Mouse (Mus musculus) gastrocnemius, adult 2 months (tissue): ENCODE data around the gene Bank1. TPM values are rescaled to one million over a fixed set of nuclear protein-coding genes. Genes with fewer than 3 reads are reported as not detected.

Experiments used
- DNase-seq: peaks from one replicate; pipeline ENCODE4 v3.0.0; 2022
- H3K27ac ChIP-seq: fragments of 200-600 bp; 2 replicates; pipeline ENCODE4 v1.8.1; 2022; ENCODE audit warnings: mild to moderate bottlenecking
- H3K4me3 ChIP-seq: fragments of 200-600 bp; 2 replicates; pipeline ENCODE4 v1.8.1; 2022; ENCODE audit warnings: mild to moderate bottlenecking, moderate library complexity
- CTCF ChIP-seq: fragments of 200-600 bp; IDR thresholded peaks from 2 replicates; pipeline ENCODE4 v1.8.1; 2022; ENCODE audit warnings: antibody characterized with exemption, mild to moderate bottlenecking, moderate library complexity
- intact Hi-C: fragments of 180-260 bp; cut with DNase I; formaldehyde crosslinking; loops from one replicate; pipeline ENCODE4 v1.15.1; 2025
- total RNA-seq, 2 experiments: library from RNA; stranded (reverse); gene quantifications; 2 replicates each; pipeline ENCODE4 v1.2.3; 2021

Gene Bank1
- total RNA-seq, 2 experiments from 2014 or later, result 0.20 to 0.22 TPM

DNA sequence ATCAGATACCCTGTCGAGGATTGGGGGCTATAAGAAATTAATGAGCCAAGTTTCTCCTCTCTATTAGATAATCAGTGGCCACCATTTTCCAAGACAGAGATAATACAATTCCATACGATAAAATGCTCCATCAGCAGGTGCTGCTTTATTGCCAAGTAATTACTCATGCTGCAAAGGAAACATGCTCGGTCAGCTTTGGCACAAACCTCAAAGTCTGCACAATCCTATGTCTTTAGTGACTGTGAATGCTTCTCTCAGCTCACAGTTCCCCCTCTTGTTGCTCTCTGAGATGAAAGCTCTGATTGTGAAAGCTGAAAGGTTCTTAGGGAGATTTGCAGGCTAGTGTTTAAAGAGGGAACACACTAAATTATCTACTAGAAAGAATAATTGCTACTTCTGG is 193.9 kb downstream of the Bank1 start:
- Histone ChIP-seq H3K27ac (no peak overlapping the region), H3K4me3 (no peak overlapping the region)
- no peak for DNase-seq
- intact Hi-C loops, result no loop called here
- no peak for TF ChIP-seq CTCF

DNA sequence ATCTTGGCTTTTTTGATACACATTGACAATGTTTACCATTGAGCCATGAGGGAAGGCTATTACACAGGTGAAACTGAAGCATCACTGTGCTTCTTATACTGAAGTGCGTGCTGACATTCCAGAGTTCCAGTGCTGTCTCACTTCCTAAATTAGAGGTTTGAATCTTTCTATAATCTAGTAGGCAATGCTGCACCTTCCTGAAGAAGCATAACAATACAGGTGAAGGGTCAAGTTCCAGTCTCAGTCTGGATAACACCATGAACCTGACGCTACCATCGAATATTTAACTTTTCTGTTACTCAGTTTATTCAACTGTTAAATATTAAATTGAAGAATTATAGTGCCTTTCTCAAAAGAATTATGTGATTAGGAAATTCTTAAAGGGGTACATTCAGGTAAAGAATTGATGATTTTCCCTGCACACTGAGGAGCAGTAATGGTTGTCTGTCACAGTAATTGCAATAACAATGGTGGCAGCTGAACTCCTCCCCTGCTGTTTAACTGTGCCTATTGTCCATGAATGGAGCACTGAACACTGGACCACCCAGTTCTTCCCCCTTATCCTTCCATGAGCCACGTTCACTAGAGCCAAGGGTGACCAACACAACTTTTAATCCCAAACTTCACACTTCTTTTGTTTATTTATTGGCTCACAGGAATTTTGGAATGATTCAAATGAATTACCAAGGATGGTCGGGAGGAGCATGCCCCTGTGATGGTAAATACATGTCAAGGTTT is 210.2 kb downstream of the Bank1 start:
- Histone ChIP-seq H3K27ac (no peak overlapping the region), H3K4me3 (no peak overlapping the region)
- intact Hi-C loops, result no loop called here
- no peak for DNase-seq
- TF ChIP-seq CTCF, result no peak

DNA sequence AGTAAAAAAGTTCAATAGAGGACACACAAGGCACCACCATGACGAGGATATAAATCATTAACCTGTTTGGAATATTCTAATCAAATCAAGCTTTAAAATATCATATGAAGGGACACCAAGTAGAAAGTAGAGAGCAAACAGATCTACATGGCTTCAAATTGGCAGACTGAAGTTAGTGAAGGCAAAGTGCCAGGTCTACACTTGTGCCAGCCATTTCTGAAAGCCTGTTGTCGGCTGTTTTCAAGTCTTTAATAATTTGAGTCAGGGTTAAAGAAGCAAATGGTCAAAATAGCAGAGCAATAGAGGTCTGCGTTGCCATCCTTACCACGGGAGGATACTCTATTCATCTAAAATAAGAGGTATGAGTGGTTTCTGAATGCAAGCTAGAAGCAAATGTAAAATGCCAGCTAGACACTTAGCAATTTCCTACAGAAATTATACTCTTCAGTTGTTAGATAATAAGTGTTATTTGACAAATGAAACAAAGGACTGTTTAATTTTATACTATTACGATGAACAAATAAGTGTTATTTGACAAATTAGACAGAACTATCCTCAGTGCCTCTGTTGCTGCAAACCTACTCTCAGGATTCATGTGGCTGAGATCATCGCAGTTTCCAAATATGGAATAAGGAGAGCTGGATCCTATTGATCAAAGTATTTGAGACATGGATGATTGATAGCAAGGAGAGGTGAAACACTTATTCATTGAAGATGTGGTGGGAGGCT is 216.3 kb downstream of the Bank1 start:
- H3K4me3 ChIP-seq, result no peak overlapping the region
- no peak for DNase-seq
- no peak for TF ChIP-seq CTCF
- no peak overlapping the region for H3K27ac ChIP-seq
- intact Hi-C loops, result no loop called here

DNA sequence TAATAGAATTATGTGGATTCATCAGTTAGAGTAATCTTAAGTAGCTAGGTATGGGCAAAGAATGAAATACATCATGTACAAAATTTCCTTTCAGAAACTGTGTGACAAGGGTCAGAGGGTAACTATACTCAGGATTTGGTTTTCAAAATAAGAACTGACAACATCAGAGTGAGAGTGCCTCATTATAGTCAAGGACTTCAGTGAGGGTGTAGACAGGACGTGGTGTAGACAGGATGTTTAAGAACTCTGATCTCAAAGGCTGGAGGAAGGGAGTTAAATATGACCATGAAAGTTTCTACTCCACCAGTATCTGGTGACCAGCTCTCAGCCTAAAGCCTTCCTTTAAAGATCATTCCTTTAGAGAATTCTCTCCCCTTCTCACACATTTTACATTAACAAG is 219.4 kb downstream of the Bank1 start:
- Histone ChIP-seq H3K27ac (no peak overlapping the region), H3K4me3 (no peak overlapping the region)
- TF ChIP-seq CTCF, result no peak
- DNase-seq, result no peak
- intact Hi-C loops, result no loop called here

DNA sequence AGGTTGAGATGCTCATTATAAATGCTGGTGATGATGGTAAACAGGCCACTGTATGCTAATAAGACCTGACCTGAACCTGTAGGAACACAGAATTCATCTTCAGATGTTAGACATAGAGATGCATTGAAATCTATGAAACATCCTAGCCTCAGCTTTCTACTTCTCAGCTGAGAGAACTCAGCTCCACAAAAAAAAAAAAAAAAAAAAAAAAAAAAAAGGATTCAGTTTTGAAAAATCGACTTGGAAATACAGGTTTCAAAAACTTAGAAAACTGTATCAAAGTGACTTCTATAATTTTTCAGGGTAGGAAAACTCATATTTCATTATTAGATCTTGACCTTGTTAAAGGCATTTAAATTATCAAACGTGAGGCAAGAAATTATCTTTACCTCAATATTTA is 222.5 kb downstream of the Bank1 start:
- TF ChIP-seq CTCF, result no peak
- intact Hi-C loops, result no loop called here
- no peak overlapping the region for H3K4me3 ChIP-seq
- H3K27ac ChIP-seq, result no peak overlapping the region
- no peak for DNase-seq

DNA sequence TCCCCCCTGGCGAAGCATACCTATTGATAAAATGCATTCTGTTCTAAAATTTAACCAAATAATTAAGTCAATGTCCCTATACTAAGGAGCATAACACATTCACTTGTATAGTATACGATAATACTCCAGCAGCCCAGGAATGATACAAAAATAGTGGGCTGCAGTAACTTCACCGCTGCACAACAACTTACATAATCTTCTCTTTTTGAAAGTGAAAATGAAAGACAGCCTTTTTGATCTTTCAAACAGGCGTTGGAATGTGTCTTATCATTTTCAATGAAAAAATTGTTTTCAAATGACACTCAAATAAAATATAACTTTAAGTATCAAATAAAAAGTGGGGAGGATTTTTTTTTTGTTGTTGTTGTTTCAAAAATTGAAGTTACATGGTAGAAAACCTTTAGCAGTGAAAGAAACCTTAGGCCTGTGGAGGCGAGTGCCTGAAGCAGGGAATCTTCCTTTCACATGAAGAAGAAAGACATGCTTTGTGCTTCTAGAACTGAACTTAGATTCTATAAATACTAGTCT is 224.8 kb downstream of the Bank1 start:
- TF ChIP-seq CTCF, result no peak
- intact Hi-C loops, result no loop called here

DNA sequence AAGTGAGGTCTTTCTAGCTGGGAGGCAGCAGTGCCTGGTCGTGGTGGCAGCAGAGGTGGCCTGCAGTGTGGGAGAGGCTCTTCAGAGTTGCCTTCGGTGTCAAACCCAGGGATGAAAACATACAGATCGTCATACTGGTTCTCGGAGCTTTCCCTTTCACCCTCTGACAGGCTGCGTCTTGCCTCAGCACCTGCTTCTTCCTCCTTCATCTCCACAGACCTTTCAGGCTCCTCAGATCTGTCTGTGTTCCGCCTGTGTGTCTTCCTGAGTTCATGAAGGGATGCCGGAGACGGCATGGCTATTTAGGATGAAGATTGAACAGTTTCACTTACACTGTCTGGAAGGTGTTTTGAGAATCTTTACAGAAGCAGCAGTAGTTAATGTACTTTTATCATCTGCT is 225.6 kb downstream of the Bank1 start:
- TF ChIP-seq CTCF, result no peak
- H3K4me3 ChIP-seq, result no peak overlapping the region
- no peak overlapping the region for H3K27ac ChIP-seq
- DNase-seq, result no peak
- intact Hi-C loops, result no loop called here

More for the DNA sequence above, 224.8 kb downstream of the Bank1 start:
- DNase-seq, result no peak
- Histone ChIP-seq H3K27ac (no peak overlapping the region), H3K4me3 (no peak overlapping the region)

DNA sequence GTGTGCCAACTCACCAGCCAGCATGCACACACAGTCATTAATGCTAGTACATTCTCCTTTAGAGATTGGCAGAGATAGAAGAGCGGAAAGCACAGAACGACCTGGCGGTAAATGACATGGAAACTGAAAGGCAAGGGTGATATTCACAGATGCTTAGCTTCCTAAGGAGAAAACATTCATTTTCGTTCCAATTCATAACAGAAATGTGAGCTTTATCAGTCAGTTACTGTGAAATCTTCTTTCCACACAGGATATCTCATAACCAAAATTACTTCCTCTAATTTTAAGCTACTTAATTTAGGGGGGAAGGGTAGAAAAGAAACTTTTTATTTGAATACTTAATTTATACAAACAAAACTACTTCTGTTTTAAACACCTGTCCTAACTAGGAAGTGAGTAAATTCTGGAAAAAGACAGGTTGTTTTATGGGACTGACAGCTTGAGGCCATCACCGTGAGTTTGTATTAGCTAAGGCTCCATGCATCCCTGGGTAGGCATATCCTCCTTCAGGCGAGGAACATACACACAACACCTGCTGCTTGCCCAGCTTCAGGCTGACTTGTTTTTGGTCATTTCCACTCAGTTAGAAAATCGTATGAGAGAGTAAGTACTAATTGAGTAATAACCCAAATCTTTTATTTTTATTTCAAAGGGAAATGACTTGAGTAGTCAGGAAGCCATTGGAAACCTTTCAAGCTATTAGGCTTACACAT is 238.8 kb downstream of the Bank1 start:
- no peak for TF ChIP-seq CTCF
- Histone ChIP-seq H3K27ac (no peak overlapping the region), H3K4me3 (no peak overlapping the region)
- intact Hi-C loops, result no loop called here
- DNase-seq, result no peak

DNA sequence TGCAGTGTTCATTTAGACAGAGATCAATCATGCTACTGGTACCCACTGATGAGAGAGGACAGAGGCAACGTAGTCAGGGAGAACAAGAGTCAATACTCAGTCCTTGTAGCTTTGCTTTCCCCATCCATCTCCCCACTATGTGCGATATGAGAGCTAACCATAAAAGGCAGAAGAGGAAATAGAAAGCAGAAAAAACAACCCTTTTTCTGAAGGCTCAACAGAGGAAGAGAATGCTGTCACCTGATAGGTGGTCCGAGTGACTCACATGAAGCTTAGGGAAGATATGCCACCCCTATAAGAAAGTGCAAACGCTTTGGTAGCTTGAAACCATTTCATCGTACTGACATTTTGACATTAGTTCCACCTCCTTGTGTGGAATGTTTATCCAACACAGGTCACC is 239.4 kb downstream of the Bank1 start:
- DNase-seq, result no peak
- H3K4me3 ChIP-seq, result no peak overlapping the region
- H3K27ac ChIP-seq, result no peak overlapping the region
- intact Hi-C loops, result no loop called here
- TF ChIP-seq CTCF, result no peak

DNA sequence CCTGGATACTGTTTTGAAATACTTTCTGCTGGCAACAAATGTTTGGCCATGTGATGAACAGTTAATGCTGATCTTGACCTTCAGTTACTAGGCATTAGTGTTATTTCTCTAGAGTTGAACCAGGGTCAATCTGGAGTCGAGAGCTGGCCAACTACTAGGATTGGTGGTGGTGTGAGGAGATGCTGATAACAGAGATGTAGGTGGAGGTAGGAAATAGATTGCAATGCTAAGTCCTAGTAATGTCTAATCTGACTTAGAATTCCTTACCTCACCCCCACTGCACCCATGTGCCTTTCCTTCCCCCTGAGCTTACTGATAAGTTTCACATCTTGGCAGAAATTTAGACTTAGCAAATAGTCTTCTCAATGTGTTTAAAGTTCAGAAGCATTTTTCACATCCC is 240.8 kb downstream of the Bank1 start:
- Histone ChIP-seq H3K4me3 (no peak overlapping the region), H3K27ac (no peak overlapping the region)
- no peak for TF ChIP-seq CTCF
- DNase-seq, result no peak
- intact Hi-C loops, result no loop called here

DNA sequence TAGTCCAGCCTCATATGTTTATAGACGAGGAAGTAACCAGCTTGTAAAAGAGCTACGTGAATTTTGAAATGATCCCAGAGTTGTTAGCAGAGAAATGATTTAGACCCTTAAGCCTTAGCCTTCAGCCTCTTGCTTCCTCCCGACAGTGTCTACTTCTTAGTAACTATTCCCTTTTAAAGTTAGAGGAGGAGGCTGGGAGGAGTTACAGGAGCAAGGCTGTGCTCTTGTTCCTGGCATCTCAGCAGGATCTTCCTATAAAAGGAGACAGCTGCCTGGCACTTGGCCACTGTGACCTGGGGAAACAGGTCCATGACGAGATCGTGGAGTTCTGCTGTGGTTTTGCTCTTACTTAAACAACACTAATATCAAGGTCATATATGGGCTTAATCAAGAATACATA is 241.8 kb downstream of the Bank1 start:
- Histone ChIP-seq H3K27ac (no peak overlapping the region), H3K4me3 (no peak overlapping the region)
- peak; percentile 62 for DNase-seq
- intact Hi-C loops, result no loop called here
- no peak for TF ChIP-seq CTCF

DNA sequence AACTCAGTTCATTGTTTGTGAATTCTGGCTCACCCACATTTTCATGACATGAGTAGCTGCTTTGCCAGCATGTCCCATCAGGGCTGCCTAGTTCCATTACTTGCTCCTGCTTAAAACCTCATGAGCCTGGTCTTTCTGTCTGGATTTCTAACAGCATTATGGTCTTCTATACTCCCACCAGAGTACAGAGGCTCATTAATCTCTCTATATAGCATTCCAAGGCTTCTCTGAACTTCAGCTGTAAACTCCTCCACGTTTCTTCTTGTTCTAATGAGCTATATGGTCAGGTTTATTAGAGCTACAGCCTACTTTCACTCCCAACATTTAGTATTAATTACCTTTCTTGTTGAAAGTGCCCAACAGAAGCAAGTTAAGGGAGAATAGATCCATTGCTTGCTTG is 244.6 kb downstream of the Bank1 start:
- TF ChIP-seq CTCF, result no peak
- Histone ChIP-seq H3K4me3 (no peak overlapping the region), H3K27ac (no peak overlapping the region)
- DNase-seq, result no peak
- intact Hi-C loops, result no loop called here

DNA sequence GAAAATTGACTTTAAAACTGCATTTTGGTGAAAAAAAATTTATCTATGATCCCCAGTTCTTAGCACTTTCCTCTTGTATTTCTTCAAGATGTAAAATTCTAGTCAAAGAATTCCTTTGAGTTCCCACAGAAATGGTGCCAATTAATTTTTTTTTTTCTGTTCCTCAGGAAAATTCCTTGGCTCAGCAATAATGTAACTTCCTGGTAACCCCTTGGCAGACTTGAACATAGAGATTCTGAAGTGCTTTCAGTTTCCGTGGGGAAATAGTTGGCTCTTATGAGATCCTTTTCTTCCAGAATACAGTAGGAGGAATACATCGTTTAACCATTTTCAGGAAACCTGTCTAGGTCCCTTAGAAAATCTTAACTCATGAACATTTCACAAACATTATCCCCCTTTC is 247.3 kb downstream of the Bank1 start:
- H3K4me3 ChIP-seq, result no peak overlapping the region
- H3K27ac ChIP-seq, result no peak overlapping the region
- TF ChIP-seq CTCF, result no peak
- DNase-seq, result no peak
- intact Hi-C loops, result no loop called here
